ENCODE assay signal across 9 mouse cellular contexts in the genomic region with DNA sequence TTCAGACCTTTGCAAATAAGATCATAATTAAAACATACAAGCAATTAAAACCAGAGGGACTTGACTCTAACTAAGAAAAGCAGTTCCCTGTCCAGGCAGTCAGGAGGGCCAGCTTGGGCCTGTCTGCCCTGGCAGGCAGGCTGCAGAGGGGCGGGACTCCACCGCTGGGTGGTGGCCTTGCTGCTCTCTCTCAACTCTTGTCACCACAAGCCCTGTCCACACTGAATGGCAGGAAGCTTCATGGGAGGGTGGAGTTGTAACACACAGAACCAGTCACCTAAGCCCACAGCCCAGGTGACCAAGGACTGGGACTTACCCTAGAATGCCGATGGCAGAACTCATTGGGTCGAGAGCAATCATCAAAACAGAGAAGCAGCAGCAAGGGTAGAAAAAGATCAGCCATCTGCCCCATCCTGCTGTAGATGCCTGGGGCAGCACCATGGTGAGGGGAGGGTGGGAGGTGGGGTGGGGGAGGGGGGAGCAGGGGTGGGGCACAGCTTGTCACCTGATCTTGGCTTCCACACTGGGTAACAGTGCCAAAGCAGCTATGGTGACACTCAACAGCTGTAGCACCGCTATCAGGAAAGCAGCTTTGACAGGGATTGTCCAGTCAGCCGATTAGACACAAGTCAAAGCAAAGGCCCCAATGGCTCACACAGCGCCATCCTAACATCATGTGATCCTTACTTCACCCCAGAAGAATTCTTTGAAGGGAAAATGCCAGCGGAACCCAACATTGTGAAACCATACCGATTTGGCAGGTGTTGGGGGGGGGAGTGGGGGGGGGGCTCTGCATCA. TPM values are rescaled to one million over a fixed set of nuclear protein-coding genes. Genes with fewer than 3 reads are reported as not detected.
DNase-seq lines count a peak whose midpoint lies in the region; ATAC-seq and TF ChIP-seq lines count a peak whose summit lies in the region.
"Had no signal": no experiment of that assay in that cellular context is flagged by ENCODE, and none has a peak within 500 bp of the region (broad histone marks: within the 10 kb centered on the region; RNA-seq: fewer than 3 reads in every experiment).

No protein-coding gene starts in this region.

- intact Hi-C loops in heart, postnatal 25 days (cut with DNase I), result loop anchor here (1.0 to 5.0 kb wide), 2 partner anchors 38 to 55 kb away; no protein-coding TSS in a partner anchor

- H3K4me1 ChIP-seq in forebrain, embryonic 14.5 days (ENCODE audit: control insufficient read depth, insufficient read depth, low read length), result peaks cover 9% of the 10 kb centered on the region
- peaks cover 22% of the 10 kb centered on the region for H3K4me1 ChIP-seq in forebrain, embryonic 13.5 days
- H3K4me1 ChIP-seq in cortical plate, adult 2 months (ENCODE audit: control insufficient read depth, insufficient read depth, low read length), result peaks cover 4% of the 10 kb centered on the region; the same call in 1 of the 2 replicates
- peaks cover 8% of the 10 kb centered on the region; the same call in 1 of the 2 replicates for H3K4me1 ChIP-seq in lung, embryonic 14.5 days (ENCODE audit: insufficient read depth)

- H3K27ac ChIP-seq in forebrain, embryonic 14.5 days (ENCODE audit: low read depth, low read length), result no peak overlapping the region
- H3K27ac ChIP-seq in forebrain, embryonic 13.5 days, result no peak overlapping the region
- no peak overlapping the region for H3K27ac ChIP-seq in cortical plate, adult 2 months (ENCODE audit: insufficient read depth, low read length)
- H3K27ac ChIP-seq in lung, embryonic 14.5 days (ENCODE audit: low read depth), result no peak overlapping the region
- H3K27ac ChIP-seq: embryonic facial prominence, embryonic 12.5 days had no signal

- no peak overlapping the region for H3K9ac ChIP-seq in forebrain, embryonic 14.5 days (ENCODE audit: low read length)
- no peak overlapping the region for H3K9ac ChIP-seq in forebrain, embryonic 13.5 days
- H3K9ac ChIP-seq in lung, embryonic 14.5 days, result no peak overlapping the region
- H3K9ac ChIP-seq: embryonic facial prominence, embryonic 12.5 days had no signal

- no peak overlapping the region for H3K4me3 ChIP-seq in forebrain, embryonic 14.5 days (ENCODE audit: low read depth, low read length)
- H3K4me3 ChIP-seq in forebrain, embryonic 13.5 days, result no peak overlapping the region
- H3K4me3 ChIP-seq in cortical plate, adult 2 months (ENCODE audit: insufficient read depth, low read length), result peak overlapping the region; percentile 95; the same call in 1 of the 2 replicates
- H3K4me3 ChIP-seq in lung, embryonic 14.5 days (ENCODE audit: low read depth, low read length), result no peak overlapping the region
- H3K4me3 ChIP-seq: embryonic facial prominence, embryonic 12.5 days had no signal

- peaks cover 22% of the 10 kb centered on the region for H3K27me3 ChIP-seq in forebrain, embryonic 14.5 days (replicated peaks; ENCODE audit: control insufficient read depth, insufficient read depth, low read length)
- H3K27me3 ChIP-seq in forebrain, embryonic 13.5 days, result peaks cover 46% of the 10 kb centered on the region
- peaks cover 17% of the 10 kb centered on the region for H3K27me3 ChIP-seq in lung, embryonic 14.5 days (ENCODE audit: insufficient read depth, low read length)

- H3K36me3 ChIP-seq in forebrain, embryonic 14.5 days (ENCODE audit: control insufficient read depth, insufficient read depth, low read length), result no peaks in the 10 kb centered on the region
- no peaks in the 10 kb centered on the region for H3K36me3 ChIP-seq in forebrain, embryonic 13.5 days (ENCODE audit: poor library complexity, severe bottlenecking)
- H3K36me3 ChIP-seq in lung, embryonic 14.5 days (ENCODE audit: insufficient read depth), result no peaks in the 10 kb centered on the region
- H3K36me3 ChIP-seq: embryonic facial prominence, embryonic 12.5 days had no signal

- no peak for TF ChIP-seq POLR2A in cortical plate, adult 2 months (IDR thresholded peaks at IDR 0.05; ENCODE audit: extremely low read depth, insufficient read depth, low read length)

- peak; percentile 18 for DNase-seq in forebrain, embryonic 14.5 days (ENCODE audit: low spot score)
- peak; percentile 66 for DNase-seq in heart, postnatal 25 days (ENCODE audit: low spot score)
- DNase-seq in lung, embryonic 14.5 days, result peak; percentile 51
- peak; percentile 44 for DNase-seq in urinary bladder, postnatal 25 days (ENCODE audit: low spot score)
- DNase-seq in frontal cortex, postnatal 25 days (ENCODE audit: low spot score in 2 of 2), result no peak
- DNase-seq in layer of hippocampus, postnatal 36 days, result no peak

- no peak for TF ChIP-seq CTCF in cortical plate, adult 2 months (IDR thresholded peaks at IDR 0.05; ENCODE audit: extremely low read depth, insufficient read depth, low read length)
- TF ChIP-seq CTCF in lung, embryonic 14.5 days (IDR thresholded peaks at IDR 0.05; ENCODE audit: low read depth), result peak; percentile 16; the same call in 1 of the 2 replicates

- H3K9me3 ChIP-seq in forebrain, embryonic 14.5 days (replicated peaks; ENCODE audit: control insufficient read depth, low read length), result no peaks in the 10 kb centered on the region
- no peaks in the 10 kb centered on the region for H3K9me3 ChIP-seq in forebrain, embryonic 13.5 days (replicated peaks)
- no peaks in the 10 kb centered on the region for H3K9me3 ChIP-seq in lung, embryonic 14.5 days (ENCODE audit: low read depth, low read length)
- H3K9me3 ChIP-seq: embryonic facial prominence, embryonic 12.5 days had no signal

- no peak overlapping the region for H3K4me2 ChIP-seq in forebrain, embryonic 14.5 days (ENCODE audit: low read length)
- no peak overlapping the region for H3K4me2 ChIP-seq in forebrain, embryonic 13.5 days
- H3K4me2 ChIP-seq in lung, embryonic 14.5 days, result peak overlapping the region; percentile 89; the same call in 1 of the 2 replicates

- ATAC-seq in forebrain, embryonic 14.5 days, result peak; percentile 27; the same call in 1 of the 2 replicates
- no peak for ATAC-seq in forebrain, embryonic 13.5 days
- peak; percentile 30; the same call in 1 of the 2 replicates for ATAC-seq in lung, embryonic 14.5 days (ENCODE audit: insufficient read depth)

- 50% methylated on average over 9 of the region's 9 CpGs for WGBS in forebrain, embryonic 14.5 days
- 50% methylated on average over 9 of the region's 9 CpGs for WGBS in forebrain, embryonic 13.5 days
- 45% methylated on average over 9 of the region's 9 CpGs for WGBS in lung, embryonic 14.5 days

RNA-seq across cellular contexts. Expression of gene Gas6, which starts 1.9 kb away (rescaled TPM):
- 9.7 and 12.5 TPM in 2 replicates for polyA plus RNA-seq in forebrain, embryonic 14.5 days (2014; fragmentation: Nextera tagmentation; extraction: Ambion mirVana)
- polyA plus RNA-seq in forebrain, embryonic 13.5 days (2015; fragmentation: Nextera tagmentation; extraction: Ambion mirVana), result 11.3 and 12.3 TPM in 2 replicates
- 101 and 106 TPM in 2 replicates for polyA plus RNA-seq in cortical plate, adult 2 months (2012; rRNA removed)
- 100 to 1,000 TPM; 123 to 126 TPM for total RNA-seq in heart, postnatal 25 days (2021)
- polyA plus RNA-seq in lung, embryonic 14.5 days (2014; fragmentation: Nextera tagmentation; extraction: Ambion mirVana), result 43.5 and 47.1 TPM in 2 replicates
- total RNA-seq in layer of hippocampus, postnatal 36 days (2021), result 10 to 100 TPM; 81.3 to 85.0 TPM

RNA-seq across cellular contexts. Expression of gene Tmem255b, which starts 57.4 kb away (rescaled TPM):
- not detected in 2 replicates for polyA plus RNA-seq in forebrain, embryonic 14.5 days (2014; fragmentation: Nextera tagmentation; extraction: Ambion mirVana)
- polyA plus RNA-seq in forebrain, embryonic 13.5 days (2015; fragmentation: Nextera tagmentation; extraction: Ambion mirVana), result not detected in 2 replicates
- polyA plus RNA-seq in cortical plate, adult 2 months (2012; rRNA removed), result 3.7 and 4.0 TPM in 2 replicates
- total RNA-seq in heart, postnatal 25 days (2021), result 1 to 10 TPM; 7.3 to 9.3 TPM
- 0.59 and 0.95 TPM in 2 replicates for polyA plus RNA-seq in lung, embryonic 14.5 days (2014; fragmentation: Nextera tagmentation; extraction: Ambion mirVana)
- 1 to 10 TPM; 4.4 to 5.1 TPM for total RNA-seq in layer of hippocampus, postnatal 36 days (2021)

Comparison
In these comparisons a context has a peak if more than half of its experiments do, and no peak if none do; other contexts are left out.
1. DNase-seq: peak in forebrain, embryonic 14.5 days (single experiment), heart, postnatal 25 days (single experiment), lung, embryonic 14.5 days (single experiment) and urinary bladder, postnatal 25 days (single experiment); none in frontal cortex, postnatal 25 days (0 of 2) and layer of hippocampus, postnatal 36 days (0 of 2).